Mouse (Mus musculus): Measurements from ENCODE around the gene Gm10300. TPM values are rescaled to one million over a fixed set of nuclear protein-coding genes. Genes with fewer than 3 reads are reported as not detected.

The Gm10300 gene
- polyA plus RNA-seq, 1 experiment from 2014 or later, result 0.10 TPM

DNA sequence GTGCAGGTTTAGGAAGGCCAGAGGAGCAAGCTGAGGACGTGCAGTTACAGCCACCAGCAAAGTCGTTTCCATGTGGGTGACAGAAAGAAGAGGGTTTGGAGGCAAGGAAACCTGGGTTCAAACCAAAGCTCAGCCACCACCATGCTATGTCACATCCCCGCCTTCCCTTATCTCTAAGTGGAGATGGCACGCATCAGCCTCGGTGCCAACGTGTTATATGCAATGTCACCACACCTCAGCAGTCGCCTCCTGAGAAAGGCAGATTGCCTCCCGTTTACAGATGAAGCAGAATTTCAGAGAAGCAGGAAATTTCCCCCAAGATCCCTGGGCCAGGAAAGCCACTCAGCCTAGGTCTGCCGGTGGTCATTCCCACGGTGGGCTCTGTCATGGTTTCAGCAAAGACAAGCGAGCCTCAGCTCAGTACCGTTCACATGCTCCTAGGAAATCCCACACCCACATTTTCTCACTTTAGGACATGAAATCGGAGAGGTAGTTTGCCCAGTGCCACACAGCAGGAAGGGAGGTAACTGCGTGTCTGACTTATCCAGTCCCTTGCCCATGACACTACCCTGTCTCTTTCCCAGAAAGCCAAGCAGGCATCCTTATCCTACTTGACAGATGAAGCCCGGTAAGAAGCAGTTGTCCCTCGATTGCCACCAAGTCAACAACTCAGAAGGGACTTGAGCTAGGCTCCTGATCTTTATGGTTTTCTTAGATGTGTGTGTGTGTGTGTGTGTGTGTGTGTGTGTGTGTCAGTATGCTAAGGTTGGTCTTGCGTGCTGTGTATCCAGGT is 14.3 kb upstream of the Gm10300 start:
- WGBS, result 50% methylated on average over 17 of the region's 17 CpGs
- no peak overlapping the region for H3K4me3 ChIP-seq

DNA sequence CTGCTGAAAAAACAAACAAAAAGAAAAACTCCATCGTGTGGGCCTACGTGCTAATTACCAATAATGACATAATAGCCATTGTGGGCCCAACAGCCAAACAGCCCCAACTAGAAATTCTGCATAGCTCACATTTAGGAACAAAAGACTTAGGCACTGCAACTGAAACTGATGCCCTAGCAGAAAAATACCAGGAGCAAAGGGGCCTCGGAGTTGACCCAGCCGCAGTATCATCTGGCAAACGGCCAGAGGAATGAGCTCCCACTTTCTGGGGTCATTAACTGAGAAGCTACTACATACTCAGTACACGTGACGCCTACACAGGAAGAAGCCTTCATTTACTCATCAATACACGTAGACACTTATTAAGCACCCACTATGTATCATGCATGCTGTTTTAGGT is 12.2 kb upstream of the Gm10300 start:
- no peak for ATAC-seq (ENCODE audit: insufficient number of reproducible peaks, low FRiP score, low TSS enrichment, low read depth)
- H3K27ac ChIP-seq, result no peak overlapping the region
- H3K36me3 ChIP-seq, result no peaks in the 10 kb centered on the region
- H3K4me2 ChIP-seq, result no peak overlapping the region
- H3K4me3 ChIP-seq, result no peak overlapping the region
- H3K9me3 ChIP-seq, result no peaks in the 10 kb centered on the region
- peaks cover 10% of the 10 kb centered on the region for H3K4me1 ChIP-seq
- WGBS, result 59% methylated on average over 8 of the region's 8 CpGs
- H3K27me3 ChIP-seq, result no peaks in the 10 kb centered on the region
- H3K9ac ChIP-seq, result no peak overlapping the region

More for the DNA sequence above, 14.3 kb upstream of the Gm10300 start:
- no peak overlapping the region for H3K4me2 ChIP-seq
- H3K36me3 ChIP-seq, result no peaks in the 10 kb centered on the region
- no peak for ATAC-seq (ENCODE audit: insufficient number of reproducible peaks, low FRiP score, low TSS enrichment, low read depth)
- H3K4me1 ChIP-seq, result no peaks in the 10 kb centered on the region
- H3K9me3 ChIP-seq, result no peaks in the 10 kb centered on the region
- no peak overlapping the region for H3K9ac ChIP-seq
- H3K27ac ChIP-seq, result no peak overlapping the region
- H3K27me3 ChIP-seq, result no peaks in the 10 kb centered on the region

DNA sequence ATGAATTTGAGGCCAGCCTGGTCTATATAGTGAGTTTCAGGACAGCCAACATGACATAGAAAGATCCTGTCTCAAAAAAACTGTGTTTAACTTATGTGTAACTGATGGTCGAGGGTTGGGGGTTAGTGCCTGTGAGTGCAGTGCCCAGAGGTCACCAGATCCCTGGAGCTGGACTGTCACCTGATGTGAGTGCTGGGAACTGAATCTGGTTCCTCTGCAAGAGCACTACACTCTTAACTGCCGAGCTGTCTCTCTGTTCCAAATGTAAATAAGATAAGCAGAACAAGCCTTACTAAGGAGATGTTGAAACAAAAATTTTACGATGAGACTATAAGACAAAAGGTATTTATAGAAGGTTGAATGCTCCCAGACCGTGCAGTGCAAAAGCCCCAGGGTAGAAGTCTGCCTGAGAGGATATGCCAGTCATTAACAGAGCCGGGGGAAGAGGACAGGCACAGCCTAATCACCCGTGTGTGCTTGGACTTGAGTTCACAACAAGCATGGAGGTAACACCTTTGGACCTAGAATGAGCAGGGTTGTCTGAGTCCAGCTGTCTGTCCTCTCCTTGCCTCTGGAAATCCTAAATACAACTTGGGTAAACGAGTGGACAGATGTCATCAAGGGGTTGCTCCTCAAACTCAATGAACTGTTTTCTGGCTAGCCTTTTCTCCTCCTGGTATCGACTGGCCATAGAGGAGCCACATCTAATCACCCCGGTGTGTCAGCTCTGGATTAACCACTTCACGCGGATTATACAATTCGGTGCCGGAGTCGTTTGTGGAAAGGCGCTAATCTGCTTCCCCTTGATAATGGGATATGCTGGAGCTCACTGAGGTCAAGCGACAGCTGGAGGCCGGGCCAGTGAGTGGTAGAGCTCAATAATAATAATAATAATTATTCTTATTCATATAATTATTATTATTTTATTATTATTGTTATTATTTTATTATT is 11.3 kb upstream of the Gm10300 start:
- no peaks in the 10 kb centered on the region for H3K36me3 ChIP-seq
- H3K27ac ChIP-seq, result no peak overlapping the region
- no peak overlapping the region for H3K4me3 ChIP-seq
- H3K27me3 ChIP-seq, result no peaks in the 10 kb centered on the region
- WGBS, result 65% methylated on average over 17 of the region's 17 CpGs
- H3K4me1 ChIP-seq, result peaks cover 10% of the 10 kb centered on the region
- H3K4me2 ChIP-seq, result no peak overlapping the region
- H3K9ac ChIP-seq, result no peak overlapping the region
- ATAC-seq (ENCODE audit: insufficient number of reproducible peaks, low FRiP score, low TSS enrichment, low read depth), result no peak
- H3K9me3 ChIP-seq, result no peaks in the 10 kb centered on the region

DNA sequence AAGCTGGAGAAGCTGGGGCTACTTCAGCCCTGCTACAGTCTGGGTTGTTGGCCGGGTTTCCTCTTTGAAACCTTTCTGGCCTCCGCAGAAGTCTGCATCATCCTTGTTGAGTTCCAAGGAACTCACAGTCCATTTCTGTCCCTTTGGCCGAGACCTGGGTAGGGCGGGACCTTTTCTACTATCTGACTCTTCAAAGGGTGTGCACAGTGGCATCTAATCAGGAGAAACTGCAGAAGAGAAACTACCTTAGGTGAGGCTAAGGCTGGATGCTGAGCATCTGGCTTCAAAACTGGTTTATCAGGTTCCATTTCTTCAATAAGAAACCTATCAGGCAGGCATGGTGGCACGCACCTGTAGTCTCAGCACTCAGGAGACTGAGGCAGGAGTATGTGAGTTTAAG is 9.9 kb upstream of the Gm10300 start:
- Histone ChIP-seq H3K9me3 (no peaks in the 10 kb centered on the region), H3K27ac (0 out of 2 replicates have a peak overlapping the region, but pooled peaks have one; percentile 13), H3K4me2 (no peak overlapping the region), H3K4me3 (no peak overlapping the region), H3K27me3 (no peaks in the 10 kb centered on the region), H3K9ac (no peak overlapping the region), H3K36me3 (no peaks in the 10 kb centered on the region), H3K4me1 (peaks cover 10% of the 10 kb centered on the region)
- no peak for ATAC-seq (ENCODE audit: insufficient number of reproducible peaks, low FRiP score, low TSS enrichment, low read depth)
- WGBS, result 86% methylated on average over 5 of the region's 5 CpGs

DNA sequence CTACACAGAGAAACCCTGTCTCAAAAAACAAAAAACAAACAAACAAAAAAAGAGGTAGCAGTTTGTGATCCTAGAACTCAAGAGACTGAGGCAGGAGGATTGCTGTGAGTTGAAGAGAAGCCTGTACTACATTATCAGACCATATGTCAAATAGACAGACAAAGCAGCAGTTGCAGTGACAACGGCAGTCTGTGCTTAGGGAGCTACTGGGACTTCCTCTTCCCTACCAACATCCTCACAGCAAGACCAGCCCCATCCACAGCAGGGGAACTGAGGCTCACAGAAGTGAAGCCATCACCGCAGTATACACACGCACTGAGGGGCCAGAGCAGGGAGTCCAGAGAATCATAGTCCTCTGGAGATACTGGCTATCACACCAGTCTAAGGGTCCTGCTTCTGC is 8.9 kb upstream of the Gm10300 start:
- Histone ChIP-seq H3K4me1 (peaks cover 10% of the 10 kb centered on the region), H3K4me2 (no peak overlapping the region), H3K36me3 (no peaks in the 10 kb centered on the region), H3K4me3 (no peak overlapping the region), H3K9ac (no peak overlapping the region), H3K27ac (no peak overlapping the region), H3K9me3 (no peaks in the 10 kb centered on the region), H3K27me3 (no peaks in the 10 kb centered on the region)
- 77% methylated on average over 3 of the region's 3 CpGs for WGBS
- ATAC-seq (ENCODE audit: insufficient number of reproducible peaks, low FRiP score, low TSS enrichment, low read depth), result no peak

DNA sequence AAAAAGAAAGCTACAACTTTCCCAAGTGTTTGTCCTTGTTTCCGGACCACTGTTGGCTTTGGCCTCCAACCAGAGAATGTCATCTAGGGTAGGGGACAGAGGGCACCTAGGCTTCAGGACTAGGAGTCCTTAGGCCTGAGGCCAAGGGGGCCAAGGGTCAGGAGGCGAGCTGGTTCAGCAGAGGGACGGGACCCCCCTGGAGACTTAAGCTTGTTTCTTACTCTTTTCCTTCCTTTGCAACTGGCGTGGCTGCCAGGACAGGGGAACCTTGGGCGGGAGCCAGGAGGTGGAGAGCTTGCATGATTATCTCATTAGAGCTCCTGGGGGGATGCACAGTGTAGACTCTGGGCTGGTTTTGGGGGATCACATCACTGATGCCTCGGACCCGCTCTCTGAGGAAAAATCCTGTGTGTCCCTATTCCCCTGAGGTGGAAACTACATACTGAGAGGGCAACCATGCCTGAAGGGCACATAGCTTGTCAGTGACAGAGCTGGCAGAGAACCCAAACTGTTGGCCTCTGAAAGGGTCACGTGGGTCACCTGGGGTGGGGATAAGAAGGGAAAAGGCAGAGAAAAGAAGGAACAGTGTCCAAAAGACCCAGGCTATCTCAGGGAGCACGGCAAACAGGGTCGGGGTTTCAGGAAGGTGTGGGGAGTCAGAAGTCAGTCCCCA is 8.3 kb upstream of the Gm10300 start:
- no peak for ATAC-seq (ENCODE audit: insufficient number of reproducible peaks, low FRiP score, low TSS enrichment, low read depth)
- H3K36me3 ChIP-seq, result no peaks in the 10 kb centered on the region
- H3K9me3 ChIP-seq, result no peaks in the 10 kb centered on the region
- H3K27me3 ChIP-seq, result no peaks in the 10 kb centered on the region
- 56% methylated on average over 10 of the region's 10 CpGs for WGBS
- H3K4me1 ChIP-seq, result peaks cover 10% of the 10 kb centered on the region
- H3K9ac ChIP-seq, result no peak overlapping the region
- no peak overlapping the region for H3K27ac ChIP-seq
- no peak overlapping the region for H3K4me3 ChIP-seq
- H3K4me2 ChIP-seq, result no peak overlapping the region

DNA sequence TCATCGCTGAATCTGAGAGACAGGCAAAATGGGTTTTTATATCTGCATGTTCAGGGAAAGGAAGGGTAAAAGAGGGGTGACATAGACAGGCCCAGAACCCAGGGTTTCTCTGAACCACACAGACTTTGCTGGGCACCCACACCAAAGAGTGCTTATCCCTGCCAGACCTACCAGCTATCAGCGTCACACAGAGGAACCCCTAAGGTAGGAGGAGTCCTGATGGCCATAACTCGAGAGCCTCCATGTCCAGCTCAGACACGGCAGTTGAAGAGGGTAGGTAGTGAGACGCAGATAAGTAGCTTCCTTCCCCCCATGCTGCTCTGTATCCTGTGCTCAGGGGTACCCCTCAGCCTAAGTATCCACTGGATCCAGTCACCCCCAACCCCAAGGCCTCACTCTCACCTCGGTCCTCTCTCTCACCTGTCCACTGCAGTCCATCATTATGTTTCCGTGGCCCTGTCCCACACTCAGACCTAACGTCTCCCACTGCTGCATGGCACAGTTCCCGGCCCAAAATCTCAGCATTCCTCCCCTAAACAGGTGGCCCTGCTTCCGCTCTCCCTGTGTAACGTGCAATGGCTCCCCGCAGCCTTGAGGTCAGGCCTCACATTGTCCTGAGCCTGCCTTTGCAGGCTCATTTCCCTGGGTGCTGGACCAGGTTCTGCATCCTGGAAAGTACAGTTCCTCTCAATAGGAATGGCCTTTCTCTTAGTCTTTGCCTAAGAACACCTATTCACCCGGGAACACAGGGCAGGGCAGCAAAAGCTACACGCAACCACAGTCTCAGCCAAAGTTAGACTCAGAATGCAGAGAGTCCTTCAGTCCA is 7.2 kb upstream of the Gm10300 start:
- no peak overlapping the region for H3K27ac ChIP-seq
- H3K9me3 ChIP-seq, result no peaks in the 10 kb centered on the region
- H3K4me3 ChIP-seq, result no peak overlapping the region
- no peak overlapping the region for H3K4me2 ChIP-seq
- no peak for ATAC-seq (ENCODE audit: insufficient number of reproducible peaks, low FRiP score, low TSS enrichment, low read depth)
- H3K9ac ChIP-seq, result no peak overlapping the region
- no peaks in the 10 kb centered on the region for H3K36me3 ChIP-seq
- WGBS, result 77% methylated on average over 14 of the region's 14 CpGs
- H3K4me1 ChIP-seq, result peaks cover 10% of the 10 kb centered on the region
- no peaks in the 10 kb centered on the region for H3K27me3 ChIP-seq

DNA sequence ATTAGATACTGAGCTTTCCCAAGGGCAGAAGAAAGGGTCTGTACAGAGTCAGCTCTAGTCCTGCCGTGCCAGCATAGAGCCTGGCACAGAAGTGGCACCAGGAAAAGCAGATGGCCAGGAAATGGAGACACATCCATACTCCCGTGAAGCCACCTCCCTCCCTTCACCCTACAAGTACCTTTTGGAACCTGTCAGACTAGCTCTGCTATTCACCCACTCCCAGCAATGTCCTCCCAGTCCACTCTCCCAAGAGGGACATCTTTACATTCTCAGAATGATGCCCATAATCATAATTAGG is 6.6 kb upstream of the Gm10300 start:
- peaks cover 11% of the 10 kb centered on the region for H3K4me1 ChIP-seq
- H3K27ac ChIP-seq, result no peak overlapping the region
- no peak overlapping the region for H3K9ac ChIP-seq
- no peaks in the 10 kb centered on the region for H3K36me3 ChIP-seq
- WGBS, result 61% methylated on average over 2 of the region's 2 CpGs
- H3K9me3 ChIP-seq, result no peaks in the 10 kb centered on the region
- H3K4me3 ChIP-seq, result no peak overlapping the region
- H3K4me2 ChIP-seq, result no peak overlapping the region
- H3K27me3 ChIP-seq, result no peaks in the 10 kb centered on the region
- no peak for ATAC-seq (ENCODE audit: insufficient number of reproducible peaks, low FRiP score, low TSS enrichment, low read depth)

DNA sequence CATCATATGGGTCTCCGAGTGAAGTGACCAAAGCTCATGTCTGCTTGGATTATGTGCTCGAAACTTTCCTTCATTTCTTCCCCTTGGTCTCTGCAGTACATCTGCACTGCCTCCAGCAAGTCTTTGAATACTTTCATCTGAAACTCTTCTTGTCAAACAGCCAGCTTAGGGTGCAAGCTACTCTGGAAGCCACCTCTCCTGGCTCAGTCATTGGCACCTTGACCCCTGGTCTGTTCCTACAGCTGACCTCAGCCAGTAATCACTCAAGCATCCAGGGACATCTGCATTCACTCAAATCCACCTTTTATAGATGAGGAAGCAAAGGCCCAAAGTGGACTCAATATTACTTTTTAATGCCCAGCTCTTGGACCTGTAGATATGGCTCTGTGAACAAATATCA is 2.8 kb upstream of the Gm10300 start:
- ATAC-seq (ENCODE audit: insufficient number of reproducible peaks, low FRiP score, low TSS enrichment, low read depth), result no peak
- no peak overlapping the region for H3K4me2 ChIP-seq
- no peaks in the 10 kb centered on the region for H3K36me3 ChIP-seq
- no peak overlapping the region for H3K4me3 ChIP-seq
- H3K27ac ChIP-seq, result no peak overlapping the region
- no peaks in the 10 kb centered on the region for H3K27me3 ChIP-seq
- no peaks in the 10 kb centered on the region for H3K9me3 ChIP-seq
- WGBS, result 86% methylated on average over 2 of the region's 2 CpGs
- no peak overlapping the region for H3K9ac ChIP-seq
- peaks cover 19% of the 10 kb centered on the region for H3K4me1 ChIP-seq

DNA sequence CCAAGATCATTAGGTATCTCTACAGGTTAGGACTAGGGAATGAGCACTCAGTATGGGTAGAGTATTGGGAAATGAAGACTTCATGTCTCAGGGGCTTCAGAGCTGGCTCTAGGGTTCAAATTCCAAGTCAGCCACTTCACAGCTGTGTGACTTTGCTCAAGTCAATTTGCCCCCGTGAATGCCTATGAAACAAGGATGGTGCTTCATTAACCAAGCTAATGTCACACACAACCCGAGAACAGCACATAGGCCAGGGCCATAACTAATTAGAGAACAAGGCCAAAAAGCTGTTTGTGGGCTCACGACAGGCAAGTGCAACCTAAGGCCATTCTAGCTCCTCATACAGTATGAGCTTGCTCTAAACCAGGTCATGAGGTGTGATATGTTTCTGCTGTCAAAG is 2.3 kb upstream of the Gm10300 start:
- ATAC-seq (ENCODE audit: insufficient number of reproducible peaks, low FRiP score, low TSS enrichment, low read depth), result no peak
- no peaks in the 10 kb centered on the region for H3K36me3 ChIP-seq
- H3K9ac ChIP-seq, result no peak overlapping the region
- no peak overlapping the region for H3K4me2 ChIP-seq
- peaks cover 23% of the 10 kb centered on the region for H3K4me1 ChIP-seq
- H3K9me3 ChIP-seq, result no peaks in the 10 kb centered on the region
- no peak overlapping the region for H3K27ac ChIP-seq
- WGBS, result 78% methylated on average over 3 of the region's 3 CpGs
- H3K27me3 ChIP-seq, result no peaks in the 10 kb centered on the region
- no peak overlapping the region for H3K4me3 ChIP-seq

DNA sequence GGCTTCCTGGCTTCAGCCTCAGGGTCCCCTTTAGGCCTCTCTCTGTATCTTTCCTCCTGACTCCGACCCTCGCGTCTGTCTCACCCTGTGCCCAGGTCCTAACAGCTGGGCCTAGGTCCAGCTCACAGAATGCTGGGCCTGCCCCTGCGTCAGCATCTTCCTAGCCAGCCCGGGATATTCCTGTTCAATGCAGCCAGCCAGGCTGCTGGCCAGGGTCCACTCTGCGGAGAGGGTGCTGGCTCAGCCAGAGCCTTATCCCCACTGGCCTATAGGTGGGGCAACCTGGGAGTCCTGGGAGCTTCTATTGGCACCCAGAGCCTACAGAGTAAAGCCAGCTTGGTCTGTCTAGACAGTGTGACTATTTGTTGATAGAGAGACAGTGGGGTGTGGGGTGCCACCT is 1.6 kb upstream of the Gm10300 start:
- H3K4me3 ChIP-seq, result no peak overlapping the region
- no peaks in the 10 kb centered on the region for H3K9me3 ChIP-seq
- H3K4me2 ChIP-seq, result no peak overlapping the region
- no peaks in the 10 kb centered on the region for H3K36me3 ChIP-seq
- no peaks in the 10 kb centered on the region for H3K27me3 ChIP-seq
- no peak for ATAC-seq (ENCODE audit: insufficient number of reproducible peaks, low FRiP score, low TSS enrichment, low read depth)
- no peak overlapping the region for H3K9ac ChIP-seq
- 72% methylated on average over 6 of the region's 6 CpGs for WGBS
- H3K27ac ChIP-seq, result no peak overlapping the region
- H3K4me1 ChIP-seq, result peaks cover 23% of the 10 kb centered on the region
